Mouse (Mus musculus): ENCODE results near the gene Hus1.

DNA sequence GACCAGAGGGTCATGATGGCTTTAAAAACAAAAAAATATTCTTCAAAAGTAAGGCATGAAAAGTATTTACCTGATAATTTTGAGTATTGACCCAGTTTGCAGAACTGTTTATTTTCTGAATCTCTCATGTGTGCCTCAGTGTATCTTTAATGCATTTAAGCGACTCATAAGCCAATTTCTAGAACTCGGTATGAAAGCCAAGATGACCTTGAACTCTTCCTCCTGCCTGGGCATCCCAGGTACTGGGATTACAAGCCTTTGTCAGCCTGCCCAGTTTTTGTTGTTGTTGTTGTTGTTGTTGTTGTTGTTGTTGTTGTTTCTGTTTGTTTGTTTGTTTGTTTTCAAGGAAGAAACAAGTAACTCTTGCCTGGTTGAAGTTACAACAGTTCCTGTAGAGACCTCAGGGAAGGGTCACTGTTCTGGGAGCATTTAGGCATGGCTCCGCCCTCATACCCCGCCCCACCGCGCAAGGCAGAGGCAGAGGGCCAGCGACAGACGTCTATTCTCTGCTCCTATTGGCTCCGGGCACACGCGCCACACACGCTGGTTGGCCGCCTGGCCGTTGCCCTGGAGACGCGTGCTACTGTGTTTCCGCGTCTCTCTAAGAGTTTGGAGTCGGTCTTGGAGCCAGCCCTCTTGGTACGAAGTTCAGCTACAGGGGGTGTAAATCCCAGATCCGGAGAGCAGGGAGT, 37.2 kb upstream of the Hus1 start, which contains the start of gene Gm11992:
- no peak for TF ChIP-seq POLR2A (IDR thresholded peaks at IDR 0.05; ENCODE audit: insufficient read depth, low read depth, low read length)
- TF ChIP-seq CTCF (IDR thresholded peaks at IDR 0.05; ENCODE audit: insufficient read depth, low read depth, low read length), result no peak
